Mouse (Mus musculus) gastrocnemius, postnatal 14 days (tissue): ENCODE results near the gene Elovl5. TPM values are rescaled to one million over a fixed set of nuclear protein-coding genes. Genes with fewer than 3 reads are reported as not detected.

Experiments
- DNase-seq: peaks from one replicate; pipeline ENCODE4 v3.0.0; 2021; ENCODE audit warnings: mixed read lengths
- intact Hi-C: fragments of 180-260 bp; cut with DNase I; formaldehyde crosslinking; loops from one replicate; pipeline ENCODE4 v1.15.1; 2025; ENCODE audit warnings: low total_unique reads
- total RNA-seq, 2 experiments: library from RNA; stranded (reverse); gene quantifications; 2 replicates each; pipeline ENCODE4 v1.2.3; 2021

Elovl5 gene
- total RNA-seq, 2 experiments from 2014 or later = 21.7 to 23.4 TPM

GRCm38 (mm10) chr9:77949753-77950268 lies 32.6 kb downstream of the Elovl5 start:
- no peak for DNase-seq
- intact Hi-C loops = no loop called here

- DNase-seq = no peak
- intact Hi-C loops = no loop called here
Measured at GRCm38 (mm10) chr9:77950841-77951475, 33.8 kb downstream of the Elovl5 start.

GRCm38 (mm10) chr9:77951971-77952370 lies 34.8 kb downstream of the Elovl5 start:
- intact Hi-C loops = no loop called here
- no peak for DNase-seq

- DNase-seq = peak; percentile 26
- intact Hi-C loops = no loop called here
Measured at GRCm38 (mm10) chr9:77953053-77953452, 35.9 kb downstream of the Elovl5 start.

GRCm38 (mm10) chr9:77954496-77954895 lies 37.3 kb downstream of the Elovl5 start:
- intact Hi-C loops = no loop called here
- no peak for DNase-seq

GRCm38 (mm10) chr9:77954981-77955380 lies 37.8 kb downstream of the Elovl5 start:
- intact Hi-C loops = no loop called here
- DNase-seq = no peak

GRCm38 (mm10) chr9:77955511-77955910 lies 38.3 kb downstream of the Elovl5 start:
- DNase-seq = peak; percentile 42
- intact Hi-C loops = no loop called here

- no peak for DNase-seq
- intact Hi-C loops = no loop called here
Measured at GRCm38 (mm10) chr9:77955964-77956363, 38.8 kb downstream of the Elovl5 start.

- no peak for DNase-seq
- intact Hi-C loops = no loop called here
Measured at GRCm38 (mm10) chr9:77958327-77958726, 41.2 kb downstream of the Elovl5 start.

GRCm38 (mm10) chr9:77959759-77960158 lies 42.6 kb downstream of the Elovl5 start:
- intact Hi-C loops = no loop called here
- peak; percentile 9 for DNase-seq

- no peak for DNase-seq
- intact Hi-C loops = no loop called here
Measured at GRCm38 (mm10) chr9:77961350-77961749, 44.2 kb downstream of the Elovl5 start.

- intact Hi-C loops = no loop called here
- no peak for DNase-seq
Measured at GRCm38 (mm10) chr9:77964084-77964483, 46.9 kb downstream of the Elovl5 start.

- intact Hi-C loops = no loop called here
- DNase-seq = no peak
Measured at GRCm38 (mm10) chr9:77965287-77965686, 48.1 kb downstream of the Elovl5 start.

GRCm38 (mm10) chr9:77965768-77966552 lies 48.8 kb downstream of the Elovl5 start:
- DNase-seq = no peak
- intact Hi-C loops = no loop called here

- intact Hi-C loops = no loop called here
- DNase-seq = no peak
Measured at GRCm38 (mm10) chr9:77966861-77967260, 49.7 kb downstream of the Elovl5 start.

- DNase-seq = no peak
- intact Hi-C loops = no loop called here
Measured at GRCm38 (mm10) chr9:77967584-77968163, 50.5 kb downstream of the Elovl5 start.

GRCm38 (mm10) chr9:77969192-77969953 lies 52.2 kb downstream of the Elovl5 start:
- intact Hi-C loops = no loop called here
- no peak for DNase-seq

- DNase-seq = no peak
- intact Hi-C loops = no loop called here
Measured at GRCm38 (mm10) chr9:77979000-77979399, 61.8 kb downstream of the Elovl5 start.

GRCm38 (mm10) chr9:77982616-77983015 lies 65.5 kb downstream of the Elovl5 start:
- intact Hi-C loops = no loop called here

GRCm38 (mm10) chr9:77983521-77983920 lies 66.4 kb downstream of the Elovl5 start:
- DNase-seq = no peak
- intact Hi-C loops = no loop called here

More at GRCm38 (mm10) chr9:77982616-77983015, 65.5 kb downstream of the Elovl5 start:
- DNase-seq = no peak
